Mouse (Mus musculus) frontal cortex, adult (tissue): ENCODE measurements at regions not wholly inside any gene's neighbourhood (a gene's known extent, or its start where the extent isn't known, plus 50 kb on each side); places are given as distances from the start of the nearest gene placed in this dataset.

ENCODE experiments used
- ATAC-seq: cut with Nextera tagmentation; 2 replicates; pipeline ENCODE4 v1.9.2; 2017; ENCODE audit warnings: mild to moderate bottlenecking, moderate library complexity, mixed read lengths; ENCODE audit not compliant: low TSS enrichment

DNA sequence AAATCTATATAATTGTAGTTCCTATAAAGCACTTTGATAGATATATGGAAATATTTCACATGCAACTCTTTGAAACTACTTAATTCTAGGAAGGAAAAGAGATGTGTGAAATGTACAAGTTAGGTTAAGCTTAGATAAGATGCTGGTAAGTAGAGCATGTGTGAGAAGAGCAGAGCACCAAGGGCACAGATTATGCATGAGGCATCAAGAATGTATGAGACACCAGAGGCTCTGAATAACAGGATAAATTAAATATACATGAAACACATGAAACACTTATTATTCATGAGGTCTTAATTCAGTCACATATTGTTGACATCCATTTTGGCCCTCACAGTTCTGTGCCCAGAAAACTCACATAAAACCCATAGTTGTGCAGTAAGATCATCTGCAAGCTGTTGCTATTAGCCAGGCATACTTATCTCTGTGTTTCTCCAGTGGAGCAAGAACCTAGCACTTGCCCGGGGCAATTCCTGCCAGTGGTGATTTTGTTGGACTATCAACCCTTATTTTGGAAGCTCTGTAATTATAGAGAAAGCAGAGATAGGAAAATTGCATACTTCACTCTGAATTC, 556.1 kb downstream of the Plod2 start:
- no peak for ATAC-seq

- ATAC-seq: no peak
Measured at GRCm38 (mm10) chr9:93130561-93130960, 588.5 kb downstream of the Plod2 start.

GRCm38 (mm10) chr9:93131620-93132200, 589.7 kb downstream of the Plod2 start:
- peak; percentile 62; the same call in 1 of the 2 replicates for ATAC-seq

DNA sequence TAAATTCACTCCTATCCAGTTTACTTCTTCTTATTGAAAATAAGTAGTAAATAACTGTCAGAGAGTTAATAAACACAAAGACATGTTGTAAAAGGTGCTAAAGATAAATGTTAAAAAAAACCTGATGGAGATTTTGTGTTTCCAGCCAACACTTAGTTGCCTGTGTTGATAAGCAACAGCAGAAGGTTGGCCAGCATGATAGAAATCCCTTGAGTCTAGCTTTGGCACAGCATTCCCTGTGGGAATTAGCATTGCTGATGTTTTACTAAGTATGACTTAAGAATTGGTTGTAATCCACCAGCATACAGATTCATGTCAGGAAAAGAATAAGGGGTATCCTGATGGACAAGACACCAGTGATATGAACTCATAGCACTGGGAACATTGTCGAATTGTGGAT, 594.3 kb downstream of the Plod2 start:
- ATAC-seq: no peak

GRCm38 (mm10) chr9:93170071-93170470, 628.0 kb downstream of the Plod2 start:
- ATAC-seq: peak; percentile 98

- no peak for ATAC-seq
Measured at GRCm38 (mm10) chr9:93186638-93187037, 644.6 kb downstream of the Plod2 start.

- no peak for ATAC-seq
Measured at GRCm38 (mm10) chr9:93232562-93232961, 690.5 kb downstream of the Plod2 start.

DNA sequence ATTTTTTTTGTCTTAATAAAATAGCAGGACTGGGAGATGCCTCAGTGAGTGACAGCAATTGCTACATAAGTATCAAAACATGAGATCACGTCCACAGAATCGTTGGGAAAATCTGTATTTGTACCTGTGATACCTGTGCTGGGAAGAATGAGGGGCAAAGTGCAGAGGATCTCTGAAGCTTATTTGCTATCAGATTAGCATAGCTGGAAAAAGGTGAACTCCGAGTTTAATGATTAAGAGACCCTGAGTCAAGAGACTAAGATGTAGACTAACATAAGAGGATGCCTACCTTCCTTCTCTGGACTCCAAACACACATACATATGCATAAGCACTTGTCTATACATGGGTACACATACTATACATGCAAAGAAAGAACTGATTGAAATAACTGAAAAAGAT, 710.1 kb downstream of the Plod2 start:
- no peak for ATAC-seq

DNA sequence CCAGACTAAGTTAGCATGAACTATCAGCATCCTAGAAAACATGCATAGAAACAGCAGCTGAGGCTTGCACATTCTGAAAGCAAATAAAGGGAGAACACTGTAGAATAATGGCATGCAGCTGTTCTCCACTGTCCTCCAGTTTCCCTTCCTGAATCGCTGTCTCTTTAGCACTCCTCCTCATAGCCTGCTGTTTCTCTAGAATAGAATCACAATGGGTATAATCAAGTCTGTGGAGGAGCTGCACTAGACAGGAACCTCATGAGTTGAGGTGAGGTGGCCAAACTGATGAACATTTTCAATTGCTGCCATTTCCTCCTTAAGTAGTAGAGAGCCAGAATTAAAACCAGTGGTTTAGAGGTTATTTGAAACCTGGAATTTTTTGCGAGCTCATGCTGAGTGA, 755.3 kb downstream of the Plod2 start:
- peak; percentile 47; the same call in 1 of the 2 replicates for ATAC-seq

GRCm38 (mm10) chr9:93306753-93307152, 764.7 kb downstream of the Plod2 start:
- ATAC-seq: no peak

DNA sequence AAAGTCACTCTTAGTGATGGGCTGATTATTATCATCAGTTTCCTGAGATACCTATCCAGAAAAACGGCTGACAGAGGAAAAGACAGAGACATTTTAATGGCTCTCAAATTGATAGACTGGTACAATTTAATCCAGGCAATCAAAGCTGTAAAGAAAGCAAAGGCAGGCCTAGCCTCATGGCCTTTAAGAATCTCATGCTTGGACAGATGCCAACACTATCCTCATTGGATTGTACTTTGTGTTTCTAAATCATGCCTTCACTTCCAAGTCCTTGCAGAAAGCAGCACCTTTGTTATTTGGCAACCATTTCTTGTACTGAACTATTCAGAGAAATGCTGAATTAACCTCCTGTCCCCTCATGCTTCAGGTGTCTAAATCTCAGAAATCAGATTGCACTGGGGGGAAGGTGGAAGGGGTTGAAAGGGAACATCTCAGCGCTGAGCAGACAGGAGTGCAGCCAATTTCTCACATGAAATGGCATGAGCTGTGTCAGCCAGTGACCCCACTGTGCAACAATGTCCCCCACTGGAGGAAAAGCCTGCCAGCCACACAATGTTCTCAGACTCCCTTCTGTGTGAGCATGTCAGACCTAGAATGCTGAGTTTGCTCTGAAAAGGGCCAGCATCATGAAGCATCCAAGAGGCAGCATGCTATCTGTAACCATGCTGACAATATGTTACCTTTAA, 787.1 kb downstream of the Plod2 start:
- no peak for ATAC-seq
